Mouse (Mus musculus): ENCODE results near the gene Scgb2b24.

The Scgb2b24 gene

DNA sequence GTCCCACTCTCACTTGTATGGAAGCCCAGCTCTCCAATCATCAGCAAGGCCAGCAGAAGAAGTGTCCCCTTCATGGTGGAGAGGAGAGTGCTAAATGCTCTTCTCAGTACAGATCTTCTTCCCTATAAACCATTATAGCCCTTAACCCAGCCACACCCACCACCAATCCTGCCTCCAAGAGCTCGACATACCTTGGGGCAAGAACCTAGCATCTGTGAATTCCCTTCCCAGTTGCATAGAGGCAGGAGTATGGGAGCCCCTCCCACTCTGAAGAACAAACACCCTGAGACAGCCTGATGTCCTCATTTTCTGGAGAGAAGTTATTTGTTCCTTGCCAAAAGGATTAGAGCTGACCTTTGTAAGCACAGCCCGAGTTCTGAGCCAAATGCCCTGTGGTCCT is at the start of gene Scgb2b24:
TSS of gene Scgb2b24 (minus strand) at position 101 of the 400 bp plus-strand sequence.
- no peak for DNase-seq (ENCODE audit: low read depth)

DNA sequence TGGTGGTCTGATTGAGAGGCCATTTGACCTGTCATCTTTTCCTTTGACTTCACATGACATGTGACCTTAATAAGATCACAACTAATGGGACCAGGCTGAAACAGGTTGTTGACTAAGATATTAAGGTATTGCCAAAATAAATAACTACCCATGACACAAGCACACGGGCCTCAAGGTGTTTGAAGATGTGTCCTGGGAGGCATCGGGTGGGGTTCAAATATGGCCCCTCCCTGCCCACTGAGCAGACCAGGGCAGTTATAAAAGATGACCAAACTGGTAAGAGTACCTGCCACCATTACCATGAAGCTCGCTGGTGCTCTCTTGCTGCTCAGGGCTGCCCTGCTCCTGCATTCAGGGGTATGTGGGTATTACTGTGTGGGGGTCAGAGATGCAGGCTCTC is 4.4 kb upstream of the Scgb2b24 start, which contains the start of gene Scgb1b24:
TSS of gene Scgb1b24 (plus strand) at position 301 of the 400 bp plus-strand sequence.
- no peak for DNase-seq (ENCODE audit: low read depth)

DNA sequence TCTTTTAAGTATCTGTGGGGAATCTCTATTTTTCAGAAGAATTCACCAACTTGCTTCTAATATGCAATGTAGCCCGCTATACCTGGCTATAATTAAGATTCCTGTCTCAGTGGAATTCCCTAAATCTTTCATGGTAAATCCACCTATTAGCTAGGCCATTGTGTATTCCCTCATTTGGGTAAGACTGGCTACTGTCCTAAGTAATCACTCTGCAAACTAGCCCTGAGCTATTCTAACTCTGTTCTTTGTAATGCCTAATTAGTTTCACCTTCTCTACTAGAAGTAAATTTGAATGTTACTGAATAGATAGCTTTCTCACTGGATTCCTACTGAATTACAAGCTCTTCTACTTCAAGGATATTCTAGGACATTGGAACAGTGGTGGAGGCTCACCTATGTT is 49.2 kb downstream of the Scgb2b24 start:
- DNase-seq (ENCODE audit: low read depth) = no peak

All from induced T-regulatory cell, adult 2 months (primary cell).